Mouse (Mus musculus) kidney, adult 18-20 months (tissue): Measurements from ENCODE around the gene Acot10.
"Not testable (repeated sequence)": the region's sequence is repeated elsewhere in the genome, so short reads cannot be mapped to it uniquely, and the experiment has no call there.

Experiments used
- DNase-seq: peaks from one replicate; pipeline ENCODE4 v3.0.0; 2021

Acot10 gene

GRCm38 (mm10) chr15:20666650-20667049, at the start of gene Acot10:
Gene Acot10 (minus strand): TSS chr15:20666750.
- no peak for DNase-seq

DNA sequence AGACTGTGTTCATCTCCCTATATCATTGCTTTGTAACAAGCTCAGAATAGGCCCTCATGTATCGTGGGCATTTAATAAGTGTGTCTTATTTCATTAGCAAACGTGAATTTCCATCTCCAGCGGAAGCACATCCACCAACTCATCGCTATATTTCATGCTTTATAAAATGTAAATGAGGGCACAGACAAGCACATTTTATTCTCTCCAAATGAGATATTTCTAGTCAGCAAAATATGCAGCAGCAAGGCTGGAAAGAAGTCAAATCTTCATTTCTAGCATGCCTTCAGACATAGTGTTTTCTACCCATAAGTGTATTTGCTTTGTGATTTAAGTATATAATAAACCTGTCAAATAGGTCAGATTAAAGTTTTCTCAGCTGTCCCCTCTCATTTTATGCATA, 45.3 kb upstream of the Acot10 start:
- DNase-seq, result no peak

DNA sequence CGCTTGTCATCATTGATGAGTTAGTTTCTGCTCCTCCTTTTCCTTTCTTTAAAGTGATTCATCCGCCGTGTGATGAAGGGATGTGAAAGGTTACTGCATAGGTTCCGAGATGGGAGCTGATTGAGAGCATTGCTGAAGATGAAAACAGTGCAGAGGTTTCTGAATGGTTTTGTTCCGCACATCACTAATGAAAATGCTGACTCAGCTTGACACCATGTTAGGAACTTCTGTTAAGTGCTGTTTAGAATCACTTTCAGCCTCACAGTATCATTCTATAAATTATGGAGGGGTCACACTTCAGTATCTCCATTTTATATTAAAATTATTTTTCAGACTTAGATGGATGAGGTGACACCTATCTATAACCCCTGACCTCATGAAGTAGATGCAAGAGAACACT, 29.7 kb upstream of the Acot10 start:
- no peak for DNase-seq

GRCm38 (mm10) chr15:20684200-20684599, 17.6 kb upstream of the Acot10 start:
- DNase-seq, result no peak

DNA sequence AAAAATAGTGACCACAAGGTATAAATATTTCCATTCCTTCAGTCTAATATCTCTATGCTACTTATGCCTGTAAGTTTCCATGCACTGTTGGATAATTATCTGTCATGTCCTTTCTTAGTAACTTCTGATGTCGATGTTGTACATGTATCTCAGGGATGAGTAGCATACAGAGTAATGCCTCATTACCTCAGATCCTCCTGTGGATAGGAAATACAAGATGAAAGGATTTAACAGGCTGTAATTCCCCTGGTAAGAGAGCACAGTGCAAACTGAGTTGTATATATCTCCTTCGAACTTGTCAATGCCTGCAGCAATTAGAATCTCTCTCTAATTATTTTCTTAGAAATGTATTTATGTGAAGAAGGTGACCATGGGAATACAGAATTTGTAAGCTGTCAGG, 16.2 kb upstream of the Acot10 start:
- no peak for DNase-seq

- DNase-seq, result not testable (repeated sequence)
Measured at GRCm38 (mm10) chr15:20669507-20669906, 3.0 kb upstream of the Acot10 start.

DNA sequence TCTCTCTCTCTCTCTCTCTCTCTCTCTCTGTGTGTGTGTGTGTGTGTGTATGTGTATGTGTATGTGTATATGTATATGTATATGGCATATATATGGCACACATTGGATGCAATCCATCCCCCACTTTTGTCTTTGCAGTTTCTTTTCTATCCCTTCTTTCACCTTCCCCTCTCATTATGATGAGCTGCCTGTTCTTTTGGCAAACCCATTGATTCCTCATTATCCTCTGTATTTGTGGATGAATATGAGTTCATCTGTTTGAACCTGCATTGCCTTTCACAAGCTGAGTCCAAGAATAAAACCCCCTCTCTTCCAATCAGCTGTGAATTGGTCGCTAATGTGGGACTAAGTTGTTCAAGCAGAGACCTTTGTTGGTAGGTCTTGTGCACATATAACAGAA, 1.4 kb upstream of the Acot10 start:
- DNase-seq, result no peak

GRCm38 (mm10) chr15:20667350-20667749, 800 bp upstream of the Acot10 start:
- DNase-seq, result no peak

- DNase-seq, result no peak
Measured at GRCm38 (mm10) chr15:20660221-20660620, 6.3 kb downstream of the Acot10 start.

DNA sequence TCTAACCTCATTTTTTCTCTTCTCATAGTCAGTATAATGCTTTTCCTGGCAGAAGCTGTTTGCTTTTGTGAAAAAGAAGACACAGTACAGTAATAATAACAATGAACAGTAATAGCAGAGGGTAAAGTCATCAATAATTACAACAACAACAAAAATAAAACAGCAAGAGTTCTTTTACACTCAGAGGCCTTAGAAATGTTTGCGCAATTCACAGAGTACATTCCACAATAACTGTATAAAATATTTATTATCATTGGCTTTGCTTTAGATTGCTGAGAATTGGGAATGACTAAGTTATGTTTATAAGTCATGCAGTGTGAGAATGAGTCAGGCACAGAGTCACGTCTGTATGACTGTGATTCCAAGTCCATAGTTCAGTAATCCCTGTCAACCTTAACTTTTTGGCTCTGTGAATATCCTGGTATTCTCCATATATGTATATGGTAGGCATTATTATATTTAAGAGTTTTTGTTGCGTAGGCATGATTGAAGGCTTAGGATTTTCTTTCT, 23.6 kb downstream of the Acot10 start:
- DNase-seq, result no peak

GRCm38 (mm10) chr15:20639155-20639554, 27.4 kb downstream of the Acot10 start:
- no peak for DNase-seq

DNA sequence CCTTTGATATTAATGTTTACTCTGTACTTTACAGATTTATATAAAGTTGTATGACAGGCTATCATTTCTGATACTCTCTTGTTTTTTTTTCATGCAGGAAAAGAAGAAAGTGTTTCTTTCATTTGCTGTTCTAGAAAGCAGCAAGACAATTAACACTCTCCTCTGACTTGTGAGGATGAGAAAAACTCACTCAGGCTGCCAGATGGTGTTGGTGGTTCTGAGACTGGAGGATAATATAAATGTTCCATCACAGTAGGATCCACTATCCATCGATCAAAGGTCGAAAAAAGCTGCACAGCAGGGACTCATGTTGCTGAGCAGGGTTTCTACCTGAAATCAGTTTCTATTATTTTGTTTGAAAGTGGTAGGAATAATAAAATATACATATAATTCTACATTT, 32.0 kb downstream of the Acot10 start:
- no peak for DNase-seq
